Mouse (Mus musculus): ENCODE measurements around the gene Polr1d.

Gene Polr1d

DNA sequence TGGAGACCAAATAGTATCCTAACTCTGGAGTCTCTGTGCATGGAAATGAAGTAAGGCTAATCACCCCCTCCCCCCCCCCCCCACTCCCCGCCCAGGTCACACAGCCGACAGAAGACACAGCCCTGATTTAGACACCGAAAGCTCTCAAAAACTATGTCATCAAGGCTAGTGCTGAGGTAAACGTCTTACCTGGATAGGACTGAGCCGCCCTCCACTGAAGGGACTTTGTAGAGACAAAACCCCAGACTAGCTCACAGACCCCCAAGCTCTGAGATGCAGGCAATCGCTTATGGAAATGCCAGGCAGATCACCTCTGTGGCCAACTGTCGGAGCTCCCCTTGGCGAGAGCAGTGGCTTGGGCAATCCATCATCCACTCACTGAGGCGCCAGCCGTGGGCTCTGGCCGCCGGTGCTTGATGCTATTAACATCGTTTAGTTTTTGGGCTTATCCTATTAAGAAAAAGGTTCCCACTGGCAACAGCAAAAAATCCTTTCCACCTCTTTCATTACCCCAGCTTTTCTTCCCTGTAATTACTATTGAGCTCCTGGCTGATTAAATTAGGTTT, 78.0 kb downstream of the Polr1d start:
- DNase-seq, result no peak

DNA sequence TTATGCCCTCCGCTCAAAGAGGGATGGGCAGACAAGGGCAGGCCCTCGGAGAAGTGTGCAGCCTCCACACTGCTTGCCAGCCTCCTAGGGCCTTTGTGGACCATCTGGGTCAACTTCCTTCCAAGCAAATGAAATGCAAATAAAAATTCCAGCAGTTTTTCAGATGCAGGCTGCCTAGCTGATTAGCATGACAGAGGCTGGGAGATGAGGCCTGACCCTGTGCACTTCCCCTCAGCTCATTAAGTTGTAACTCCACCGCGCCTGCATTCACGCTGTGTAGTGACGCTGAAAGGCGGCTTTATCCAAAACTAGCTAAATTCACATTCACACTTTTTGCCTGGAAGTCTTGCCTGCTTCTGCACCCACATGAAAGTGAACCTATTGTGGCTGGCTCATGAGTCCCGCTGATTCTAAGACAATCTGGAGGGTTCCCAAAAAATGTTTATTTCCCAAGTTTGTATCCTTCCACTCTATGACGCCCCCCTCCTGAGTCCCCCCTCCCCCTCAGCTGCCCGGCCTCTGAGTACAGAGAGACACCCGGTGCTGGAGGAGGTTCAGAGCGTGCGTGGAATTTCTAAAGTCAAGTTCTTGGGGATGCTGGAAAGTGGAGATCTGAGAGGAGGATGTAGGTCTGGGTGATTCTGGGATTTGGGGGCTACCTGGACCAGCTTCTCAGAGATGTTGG, 78.7 kb downstream of the Polr1d start:
- DNase-seq, result no peak

DNA sequence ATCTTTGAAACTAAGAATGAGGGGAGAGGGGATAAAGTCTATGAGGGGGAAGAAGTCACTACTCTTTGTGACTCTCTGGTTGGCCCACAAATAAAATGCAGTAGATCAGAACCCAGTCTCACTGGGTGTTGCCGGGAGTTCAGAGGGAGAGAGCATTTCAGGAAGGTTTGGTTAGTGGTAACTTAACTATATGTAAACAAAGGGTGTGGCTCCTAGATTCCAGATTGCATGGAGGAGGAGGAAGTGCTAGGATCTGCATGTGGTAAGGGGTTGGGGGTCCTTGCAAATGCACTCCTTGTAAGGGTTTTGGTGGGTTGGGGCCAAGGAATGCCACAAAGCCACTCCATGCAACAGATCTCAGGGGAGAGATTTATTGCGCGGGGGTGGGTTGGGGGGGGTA, 79.5 kb downstream of the Polr1d start:
- DNase-seq, result no peak

DNA sequence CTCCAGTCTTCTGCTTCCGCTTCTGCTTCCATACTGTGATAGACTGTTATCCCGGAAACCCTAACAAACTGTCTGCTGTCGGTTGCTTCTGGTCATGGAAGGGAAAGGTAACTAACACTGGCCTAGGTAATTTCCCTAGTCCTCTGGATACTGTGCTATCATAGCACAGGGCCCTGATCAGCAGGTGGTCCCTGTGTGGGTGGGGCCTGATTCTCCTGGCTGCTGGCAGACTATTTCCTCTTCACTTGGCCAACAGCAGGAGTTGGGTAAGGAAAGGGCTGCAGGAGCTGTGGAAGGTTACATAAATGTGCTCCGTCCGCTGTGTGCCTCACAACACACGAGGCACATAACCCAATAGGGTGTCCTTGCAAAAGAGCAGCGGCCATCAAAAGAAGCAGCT, 80.6 kb downstream of the Polr1d start:
- DNase-seq, result no peak

DNA sequence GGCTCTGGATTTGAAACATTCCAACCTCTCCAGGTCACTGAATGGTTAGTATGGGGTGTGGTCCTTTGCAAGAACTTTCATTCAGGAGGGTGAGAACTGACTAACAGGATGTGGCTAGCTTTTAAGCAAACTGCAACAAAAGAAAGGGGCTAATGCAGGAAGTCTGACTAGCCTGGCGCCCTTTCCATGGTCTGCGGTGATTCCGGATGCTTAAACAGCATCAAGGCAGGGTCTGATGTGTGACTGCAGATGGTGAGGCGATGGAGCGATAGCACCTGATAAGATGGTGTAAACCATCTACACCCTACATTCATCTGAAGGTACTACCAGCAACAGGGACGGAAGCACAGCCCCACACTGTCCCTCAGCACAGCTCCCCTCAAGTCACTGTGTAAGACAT, 82.5 kb downstream of the Polr1d start:
- DNase-seq, result no peak

DNA sequence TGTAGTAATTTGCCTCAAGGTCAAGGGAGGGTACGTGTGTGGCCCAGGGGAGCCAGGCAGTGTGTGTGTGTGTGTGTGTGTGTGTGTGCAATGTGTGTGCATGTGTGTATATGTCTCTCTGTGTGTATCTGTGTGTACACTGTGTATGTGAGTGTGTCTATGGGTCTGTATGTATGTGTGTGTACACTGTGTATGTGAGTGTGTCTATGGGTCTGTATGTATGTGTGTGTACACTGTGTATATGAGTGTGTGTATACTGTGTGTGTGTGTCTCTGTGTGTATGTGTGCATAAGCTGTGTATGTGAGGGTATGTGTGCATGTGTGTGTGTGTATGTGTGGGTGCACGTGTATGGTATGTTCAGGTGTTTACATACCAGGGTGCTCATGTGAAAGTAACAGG, 82.9 kb downstream of the Polr1d start:
- no peak for DNase-seq
